Mouse (Mus musculus): ENCODE data around the gene Mapk12. TPM values are rescaled to one million over a fixed set of nuclear protein-coding genes. Genes with fewer than 3 reads are reported as not detected.
A peak's percentile ranks its signal among the peaks of the same experiment; 100 is the strongest.

The Mapk12 gene
- polyA plus RNA-seq, 1 experiment from 2014 or later = 13.5 TPM

- DNase-seq (ENCODE audit: low spot score) (no peak), ATAC-seq (replicated peaks; ENCODE audit: low FRiP score, low read depth) (no peak)
- no peaks in the 10 kb centered on the region for H3K9me3 ChIP-seq (replicated peaks; ENCODE audit: low read length)
- H3K4me2 ChIP-seq (ENCODE audit: low read length) = no peak overlapping the region
- H3K36me3 ChIP-seq (ENCODE audit: insufficient read depth, low read length) = peaks cover 87% of the 10 kb centered on the region
- H3K27me3 ChIP-seq (ENCODE audit: insufficient read depth, low read length) = no peaks in the 10 kb centered on the region
- H3K9ac ChIP-seq (ENCODE audit: low read depth, low read length) = no peak overlapping the region
- WGBS = 93% methylated on average over 16 of the region's 16 CpGs
- no peaks in the 10 kb centered on the region for H3K4me1 ChIP-seq (replicated peaks; ENCODE audit: insufficient read depth, low read length)
- H3K27ac ChIP-seq = no peak overlapping the region
- TF ChIP-seq CTCF (IDR thresholded peaks at IDR 0.05; ENCODE audit: low read depth) = no peak
- H3K4me3 ChIP-seq (replicated peaks; ENCODE audit: low read depth, low read length) = no peak overlapping the region
Observed at GRCm38 (mm10) chr15:89158516-89158915, 18.0 kb upstream of the Mapk12 start.

GRCm38 (mm10) chr15:89157954-89158353 is 17.5 kb upstream of the Mapk12 start:
- peak; percentile 91 for TF ChIP-seq CTCF (IDR thresholded peaks at IDR 0.05; ENCODE audit: low read depth)
- Histone ChIP-seq H3K4me1 (replicated peaks; ENCODE audit: insufficient read depth, low read length) (no peaks in the 10 kb centered on the region), H3K9ac (ENCODE audit: low read depth, low read length) (no peak overlapping the region), H3K27ac (no peak overlapping the region), H3K27me3 (ENCODE audit: insufficient read depth, low read length) (no peaks in the 10 kb centered on the region), H3K36me3 (ENCODE audit: insufficient read depth, low read length) (peaks cover 82% of the 10 kb centered on the region), H3K4me3 (replicated peaks; ENCODE audit: low read depth, low read length) (no peak overlapping the region), H3K4me2 (ENCODE audit: low read length) (no peak overlapping the region), H3K9me3 (replicated peaks; ENCODE audit: low read length) (no peaks in the 10 kb centered on the region)
- 57% methylated on average over 7 of the region's 7 CpGs for WGBS
- DNase-seq (ENCODE audit: low spot score) = peak; percentile 88
- ATAC-seq (replicated peaks; ENCODE audit: low FRiP score, low read depth) = no peak

GRCm38 (mm10) chr15:89152312-89152711 is 11.8 kb upstream of the Mapk12 start:
- H3K27ac ChIP-seq = no peak overlapping the region
- no peak for DNase-seq (ENCODE audit: low spot score)
- no peak overlapping the region for H3K4me3 ChIP-seq (replicated peaks; ENCODE audit: low read depth, low read length)
- H3K36me3 ChIP-seq (ENCODE audit: insufficient read depth, low read length) = peaks cover 28% of the 10 kb centered on the region
- H3K9me3 ChIP-seq (replicated peaks; ENCODE audit: low read length) = no peaks in the 10 kb centered on the region
- H3K4me1 ChIP-seq (replicated peaks; ENCODE audit: insufficient read depth, low read length) = peaks cover 20% of the 10 kb centered on the region
- no peak overlapping the region for H3K9ac ChIP-seq (ENCODE audit: low read depth, low read length)
- TF ChIP-seq CTCF (IDR thresholded peaks at IDR 0.05; ENCODE audit: low read depth) = no peak
- no peak overlapping the region for H3K4me2 ChIP-seq (ENCODE audit: low read length)
- ATAC-seq (replicated peaks; ENCODE audit: low FRiP score, low read depth) = no peak
- H3K27me3 ChIP-seq (ENCODE audit: insufficient read depth, low read length) = peaks cover 5% of the 10 kb centered on the region; the same call in 1 of the 2 replicates

GRCm38 (mm10) chr15:89150041-89150390 is 9.5 kb upstream of the Mapk12 start:
- peaks cover 5% of the 10 kb centered on the region; the same call in 1 of the 2 replicates for H3K36me3 ChIP-seq (ENCODE audit: insufficient read depth, low read length)
- peaks cover 5% of the 10 kb centered on the region; the same call in 1 of the 2 replicates for H3K27me3 ChIP-seq (ENCODE audit: insufficient read depth, low read length)
- TF ChIP-seq CTCF (IDR thresholded peaks at IDR 0.05; ENCODE audit: low read depth) = no peak
- peak overlapping the region; percentile 47 for H3K4me3 ChIP-seq (replicated peaks; ENCODE audit: low read depth, low read length)
- DNase-seq (ENCODE audit: low spot score) (peak; percentile 61), ATAC-seq (replicated peaks; ENCODE audit: low FRiP score, low read depth) (no peak)
- 2% methylated on average over 13 of the region's 13 CpGs for WGBS
- peak overlapping the region; percentile 89 for H3K4me2 ChIP-seq (ENCODE audit: low read length)
- peak overlapping the region; percentile 64 for H3K9ac ChIP-seq (ENCODE audit: low read depth, low read length)
- H3K9me3 ChIP-seq (replicated peaks; ENCODE audit: low read length) = no peaks in the 10 kb centered on the region
- H3K4me1 ChIP-seq (replicated peaks; ENCODE audit: insufficient read depth, low read length) = peaks cover 28% of the 10 kb centered on the region
- no peak overlapping the region for H3K27ac ChIP-seq

- Histone ChIP-seq H3K4me2 (ENCODE audit: low read length) (peak within 1 kb of the TSS; percentile 89), H3K9me3 (replicated peaks; ENCODE audit: low read length) (no peaks in the 10 kb centered on the region), H3K4me3 (replicated peaks; ENCODE audit: low read depth, low read length) (peak within 1 kb of the TSS; percentile 47), H3K27me3 (ENCODE audit: insufficient read depth, low read length) (peaks cover 5% of the 10 kb centered on the region; the same call in 1 of the 2 replicates), H3K36me3 (ENCODE audit: insufficient read depth, low read length) (peaks cover 5% of the 10 kb centered on the region; the same call in 1 of the 2 replicates), H3K4me1 (replicated peaks; ENCODE audit: insufficient read depth, low read length) (peaks cover 28% of the 10 kb centered on the region), H3K27ac (no peak within 1 kb of the TSS), H3K9ac (ENCODE audit: low read depth, low read length) (peak within 1 kb of the TSS; percentile 64)
- no peak for TF ChIP-seq CTCF (IDR thresholded peaks at IDR 0.05; ENCODE audit: low read depth)
- peak; percentile 12; the same call in 1 of the 2 replicates for ATAC-seq (replicated peaks; ENCODE audit: low FRiP score, low read depth)
- DNase-seq (ENCODE audit: low spot score) = peak; percentile 73
- under 1% methylated on average over 56 of the region's 61 CpGs for WGBS
Observed at GRCm38 (mm10) chr15:89149271-89150040, 9.0 kb upstream of the Mapk12 start, which contains the start of gene Mapk11. TSS of gene Mapk11 (minus strand) at chr15:89149628.

- DNase-seq (ENCODE audit: low spot score) = no peak
- no peak for TF ChIP-seq CTCF (IDR thresholded peaks at IDR 0.05; ENCODE audit: low read depth)
- Histone ChIP-seq H3K9me3 (replicated peaks; ENCODE audit: low read length) (no peaks in the 10 kb centered on the region), H3K4me2 (ENCODE audit: low read length) (peak overlapping the region; percentile 89), H3K4me3 (replicated peaks; ENCODE audit: low read depth, low read length) (peak overlapping the region; percentile 47), H3K9ac (ENCODE audit: low read depth, low read length) (peak overlapping the region; percentile 64), H3K4me1 (replicated peaks; ENCODE audit: insufficient read depth, low read length) (peaks cover 28% of the 10 kb centered on the region), H3K27ac (no peak overlapping the region), H3K36me3 (ENCODE audit: insufficient read depth, low read length) (no peaks in the 10 kb centered on the region), H3K27me3 (ENCODE audit: insufficient read depth, low read length) (peaks cover 5% of the 10 kb centered on the region; the same call in 1 of the 2 replicates)
- 4% methylated on average over 25 of the region's 25 CpGs for WGBS
- ATAC-seq (replicated peaks; ENCODE audit: low FRiP score, low read depth) = no peak
Observed at GRCm38 (mm10) chr15:89148496-89149270, 8.2 kb upstream of the Mapk12 start.

Data from kidney, postnatal 0 days (tissue).